Comparison of ENCODE assay signal across 3 mouse cellular contexts in genomic region chr4:150874416-150874815, GRCm38 (mm10). TPM values are rescaled to one million over a fixed set of nuclear protein-coding genes. Genes with fewer than 3 reads are reported as not detected.
"Had no signal": no experiment of that assay in that cellular context is flagged by ENCODE, and none has a peak within 500 bp of the region (broad histone marks: within the 10 kb centered on the region; RNA-seq: fewer than 3 reads in every experiment).

No protein-coding gene starts in this region.

RNA-seq across cellular contexts. Expression of gene Tnfrsf9, which starts 39.9 kb away (rescaled TPM):
- total RNA-seq: granulocyte monocyte progenitor cell, adult 5-6 weeks; hematopoietic stem cell, adult 5-6 weeks had no signal
- polyA plus RNA-seq: hindbrain, embryonic 11.5 days had no signal
